Mouse (Mus musculus): ENCODE measurements around the gene Gm42715. TPM values are rescaled to one million over a fixed set of nuclear protein-coding genes. Genes with fewer than 3 reads are reported as not detected.
A peak's percentile ranks its signal among the peaks of the same experiment; 100 is the strongest.

Gene Gm42715
- polyA plus RNA-seq, 1 experiment from 2014 or later, result 26.0 TPM

GRCm38 (mm10) chr7:127512231-127513015 lies 7.0 kb upstream of the Gm42715 start:
- under 1% methylated on average over 62 of the region's 93 CpGs for WGBS
- H3K4me1 ChIP-seq (replicated peaks; ENCODE audit: control insufficient read depth, insufficient read depth, low read length), result peaks cover 3% of the 10 kb centered on the region; the same call in 1 of the 2 replicates
- peak overlapping the region; percentile 85 for H3K4me3 ChIP-seq (ENCODE audit: low read depth, low read length)
- peaks cover 3% of the 10 kb centered on the region; the same call in 1 of the 2 replicates for H3K36me3 ChIP-seq (ENCODE audit: control insufficient read depth, insufficient read depth, low read length)
- H3K27ac ChIP-seq (ENCODE audit: low read depth, low read length), result peak overlapping the region; percentile 93
- ATAC-seq (ENCODE audit: low FRiP score), result peak; percentile 87
- no peaks in the 10 kb centered on the region for H3K9me3 ChIP-seq (ENCODE audit: control insufficient read depth, low read length)
- H3K27me3 ChIP-seq (ENCODE audit: control insufficient read depth, insufficient read depth, low read length), result no peaks in the 10 kb centered on the region
- H3K9ac ChIP-seq (ENCODE audit: low read depth, low read length), result peak overlapping the region; percentile 72
- DNase-seq (ENCODE audit: low spot score), result peak; percentile 96
- H3K4me2 ChIP-seq (replicated peaks; ENCODE audit: low read depth, low read length), result peak overlapping the region; percentile 56

GRCm38 (mm10) chr7:127513016-127513390 lies 6.4 kb upstream of the Gm42715 start:
- Histone ChIP-seq H3K4me1 (replicated peaks; ENCODE audit: control insufficient read depth, insufficient read depth, low read length) (peaks cover 3% of the 10 kb centered on the region; the same call in 1 of the 2 replicates), H3K27me3 (ENCODE audit: control insufficient read depth, insufficient read depth, low read length) (no peaks in the 10 kb centered on the region), H3K4me3 (ENCODE audit: low read depth, low read length) (peak overlapping the region; percentile 85), H3K4me2 (replicated peaks; ENCODE audit: low read depth, low read length) (peak overlapping the region; percentile 56), H3K27ac (ENCODE audit: low read depth, low read length) (peak overlapping the region; percentile 93), H3K36me3 (ENCODE audit: control insufficient read depth, insufficient read depth, low read length) (peaks cover 3% of the 10 kb centered on the region; the same call in 1 of the 2 replicates), H3K9ac (ENCODE audit: low read depth, low read length) (peak overlapping the region; percentile 72), H3K9me3 (ENCODE audit: control insufficient read depth, low read length) (no peaks in the 10 kb centered on the region)
- 52% methylated on average over 8 of the region's 8 CpGs for WGBS
- no peak for DNase-seq (ENCODE audit: low spot score)
- 0 out of 2 replicates have a peak, but pooled peaks have one; percentile 1 for ATAC-seq (ENCODE audit: low FRiP score)

DNA sequence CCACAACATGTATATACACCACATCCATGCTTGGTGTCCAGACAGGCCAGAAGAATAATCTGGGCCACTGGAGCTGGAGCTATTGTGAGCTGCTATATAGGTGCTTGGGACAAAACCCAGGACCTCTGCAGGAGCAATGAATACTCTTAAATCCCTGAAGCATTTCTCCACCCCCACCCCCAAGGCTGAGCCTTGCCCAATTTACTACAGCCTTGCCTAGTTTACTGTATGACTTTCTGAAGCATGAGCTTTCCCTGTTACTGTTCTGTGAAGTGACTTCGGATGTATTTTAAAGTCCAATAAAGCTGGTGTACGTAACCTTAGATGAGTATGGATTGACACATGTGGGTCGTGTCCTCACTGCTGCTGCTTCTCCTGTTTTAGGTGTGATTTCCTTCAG lies 5.6 kb upstream of the Gm42715 start:
- Histone ChIP-seq H3K9ac (ENCODE audit: low read depth, low read length) (no peak overlapping the region), H3K4me3 (ENCODE audit: low read depth, low read length) (peak overlapping the region; percentile 85; the same call in 1 of the 2 replicates), H3K27me3 (ENCODE audit: control insufficient read depth, insufficient read depth, low read length) (no peaks in the 10 kb centered on the region), H3K9me3 (ENCODE audit: control insufficient read depth, low read length) (no peaks in the 10 kb centered on the region), H3K4me1 (replicated peaks; ENCODE audit: control insufficient read depth, insufficient read depth, low read length) (peaks cover 3% of the 10 kb centered on the region; the same call in 1 of the 2 replicates), H3K27ac (ENCODE audit: low read depth, low read length) (no peak overlapping the region), H3K4me2 (replicated peaks; ENCODE audit: low read depth, low read length) (no peak overlapping the region), H3K36me3 (ENCODE audit: control insufficient read depth, insufficient read depth, low read length) (peaks cover 3% of the 10 kb centered on the region; the same call in 1 of the 2 replicates)
- DNase-seq (ENCODE audit: low spot score) (no peak), ATAC-seq (ENCODE audit: low FRiP score) (no peak)
- 92% methylated on average over 3 of the region's 3 CpGs for WGBS

GRCm38 (mm10) chr7:127515846-127516245 lies 3.5 kb upstream of the Gm42715 start:
- Histone ChIP-seq H3K9ac (ENCODE audit: low read depth, low read length) (no peak overlapping the region), H3K27ac (ENCODE audit: low read depth, low read length) (no peak overlapping the region), H3K4me1 (replicated peaks; ENCODE audit: control insufficient read depth, insufficient read depth, low read length) (peaks cover 3% of the 10 kb centered on the region; the same call in 1 of the 2 replicates), H3K4me2 (replicated peaks; ENCODE audit: low read depth, low read length) (no peak overlapping the region), H3K4me3 (ENCODE audit: low read depth, low read length) (no peak overlapping the region), H3K27me3 (ENCODE audit: control insufficient read depth, insufficient read depth, low read length) (no peaks in the 10 kb centered on the region), H3K36me3 (ENCODE audit: control insufficient read depth, insufficient read depth, low read length) (peaks cover 10% of the 10 kb centered on the region; the same call in 1 of the 2 replicates), H3K9me3 (ENCODE audit: control insufficient read depth, low read length) (no peaks in the 10 kb centered on the region)
- DNase-seq (ENCODE audit: low spot score), result no peak
- 94% methylated on average over 7 of the region's 7 CpGs for WGBS
- no peak for ATAC-seq (ENCODE audit: low FRiP score)

DNA sequence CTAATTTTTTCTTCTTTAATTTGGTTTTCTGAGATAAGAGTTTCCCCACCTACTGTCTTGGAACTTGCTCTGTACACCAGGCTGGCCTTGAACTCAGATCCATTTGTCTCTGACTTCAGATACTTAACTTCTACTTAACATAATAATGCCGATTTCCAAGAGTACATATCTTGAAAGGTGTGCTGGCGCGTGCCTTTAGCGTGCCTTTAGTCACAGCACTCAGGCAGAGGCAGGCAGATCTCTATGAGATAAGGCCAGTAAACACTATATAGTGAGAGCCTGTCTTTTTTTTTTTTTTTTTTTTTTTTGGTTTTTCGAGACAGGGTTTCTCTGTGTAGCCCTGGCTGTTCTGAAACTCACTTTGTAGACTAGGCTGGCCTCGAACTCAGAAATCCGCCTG lies 3.0 kb upstream of the Gm42715 start:
- DNase-seq (ENCODE audit: low spot score), result no peak
- peaks cover 10% of the 10 kb centered on the region; the same call in 1 of the 2 replicates for H3K36me3 ChIP-seq (ENCODE audit: control insufficient read depth, insufficient read depth, low read length)

DNA sequence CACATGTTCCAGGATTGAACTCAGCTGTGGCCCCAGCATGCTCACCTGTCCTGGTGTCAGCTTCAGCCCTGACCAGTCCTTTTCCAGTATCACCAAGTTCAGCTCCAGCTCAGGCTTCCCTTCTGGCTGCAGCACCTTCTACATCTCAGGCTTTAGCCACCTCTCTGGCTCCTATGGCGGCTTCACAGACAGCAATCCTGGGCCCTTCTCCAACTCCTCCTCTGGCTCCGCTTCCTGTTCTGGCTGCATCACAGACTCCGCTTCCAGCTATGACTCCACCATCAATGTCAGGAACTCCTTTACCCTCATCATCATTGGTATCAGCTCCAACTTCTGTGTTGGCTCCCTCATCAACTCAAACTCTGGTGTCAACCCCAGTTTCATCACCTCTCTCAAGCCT lies 22.3 kb downstream of the Gm42715 start:
- DNase-seq (ENCODE audit: low spot score), result no peak
- no peak overlapping the region for H3K4me3 ChIP-seq (ENCODE audit: low read depth, low read length)
- no peak overlapping the region for H3K27ac ChIP-seq (ENCODE audit: low read depth, low read length)
- no peak overlapping the region for H3K9ac ChIP-seq (ENCODE audit: low read depth, low read length)
- no peaks in the 10 kb centered on the region for H3K4me1 ChIP-seq (replicated peaks; ENCODE audit: control insufficient read depth, insufficient read depth, low read length)
- ATAC-seq (ENCODE audit: low FRiP score), result no peak
- no peaks in the 10 kb centered on the region for H3K27me3 ChIP-seq (ENCODE audit: control insufficient read depth, insufficient read depth, low read length)
- no peak overlapping the region for H3K4me2 ChIP-seq (replicated peaks; ENCODE audit: low read depth, low read length)
- H3K36me3 ChIP-seq (ENCODE audit: control insufficient read depth, insufficient read depth, low read length), result peaks cover 46% of the 10 kb centered on the region
- no peaks in the 10 kb centered on the region for H3K9me3 ChIP-seq (ENCODE audit: control insufficient read depth, low read length)
- whole genome bisulfite sequencing, result 98% methylated on average over 3 of the region's 3 CpGs

More for the DNA sequence above, 3.0 kb upstream of the Gm42715 start:
- H3K27me3 ChIP-seq (ENCODE audit: control insufficient read depth, insufficient read depth, low read length), result no peaks in the 10 kb centered on the region
- H3K4me3 ChIP-seq (ENCODE audit: low read depth, low read length), result no peak overlapping the region
- H3K4me2 ChIP-seq (replicated peaks; ENCODE audit: low read depth, low read length), result no peak overlapping the region
- H3K9me3 ChIP-seq (ENCODE audit: control insufficient read depth, low read length), result no peaks in the 10 kb centered on the region
- WGBS, result 97% methylated on average over 6 of the region's 7 CpGs
- no peak for ATAC-seq (ENCODE audit: low FRiP score)
- H3K9ac ChIP-seq (ENCODE audit: low read depth, low read length), result no peak overlapping the region
- no peak overlapping the region for H3K27ac ChIP-seq (ENCODE audit: low read depth, low read length)
- H3K4me1 ChIP-seq (replicated peaks; ENCODE audit: control insufficient read depth, insufficient read depth, low read length), result no peaks in the 10 kb centered on the region

- DNase-seq (ENCODE audit: low spot score), result no peak
- Histone ChIP-seq H3K36me3 (ENCODE audit: control insufficient read depth, insufficient read depth, low read length) (peaks cover 22% of the 10 kb centered on the region), H3K27ac (ENCODE audit: low read depth, low read length) (no peak overlapping the region), H3K4me1 (replicated peaks; ENCODE audit: control insufficient read depth, insufficient read depth, low read length) (no peaks in the 10 kb centered on the region), H3K4me2 (replicated peaks; ENCODE audit: low read depth, low read length) (no peak overlapping the region), H3K27me3 (ENCODE audit: control insufficient read depth, insufficient read depth, low read length) (no peaks in the 10 kb centered on the region), H3K4me3 (ENCODE audit: low read depth, low read length) (no peak overlapping the region), H3K9ac (ENCODE audit: low read depth, low read length) (no peak overlapping the region), H3K9me3 (ENCODE audit: control insufficient read depth, low read length) (no peaks in the 10 kb centered on the region)
- no peak for ATAC-seq (ENCODE audit: low FRiP score)
- 93% methylated on average over 15 of the region's 15 CpGs for WGBS
These were observed 29.9 kb downstream of the Gm42715 start for GRCm38 (mm10) chr7:127549116-127549835.

GRCm38 (mm10) chr7:127551558-127551957 lies 32.2 kb downstream of the Gm42715 start:
- DNase-seq (ENCODE audit: low spot score), result no peak

More at GRCm38 (mm10) chr7:127551558-127551957, 32.2 kb downstream of the Gm42715 start:
- no peak overlapping the region for H3K27ac ChIP-seq (ENCODE audit: low read depth, low read length)
- 98% methylated on average over 8 of the region's 8 CpGs for WGBS
- no peak for ATAC-seq (ENCODE audit: low FRiP score)
- peaks cover 22% of the 10 kb centered on the region for H3K36me3 ChIP-seq (ENCODE audit: control insufficient read depth, insufficient read depth, low read length)
- no peak overlapping the region for H3K4me3 ChIP-seq (ENCODE audit: low read depth, low read length)
- H3K27me3 ChIP-seq (ENCODE audit: control insufficient read depth, insufficient read depth, low read length), result no peaks in the 10 kb centered on the region
- H3K9me3 ChIP-seq (ENCODE audit: control insufficient read depth, low read length), result no peaks in the 10 kb centered on the region
- no peaks in the 10 kb centered on the region for H3K4me1 ChIP-seq (replicated peaks; ENCODE audit: control insufficient read depth, insufficient read depth, low read length)
- H3K4me2 ChIP-seq (replicated peaks; ENCODE audit: low read depth, low read length), result no peak overlapping the region
- no peak overlapping the region for H3K9ac ChIP-seq (ENCODE audit: low read depth, low read length)

Data from hindbrain, embryonic 11.5 days (tissue).